Mouse (Mus musculus) ES-Bruce4 (cell line): Measurements from ENCODE around the gene Trim34a. TPM values are rescaled to one million over a fixed set of nuclear protein-coding genes. Genes with fewer than 3 reads are reported as not detected.

Experiments used
- H3K27ac ChIP-seq: 2 replicates; pipeline ENCODE4 v1.5.1; 2012; ENCODE audit warnings: low read length, inconsistent platforms; ENCODE audit not compliant: insufficient read depth
- H3K27me3 ChIP-seq: 2 replicates; pipeline ENCODE4 v1.6.1; 2012; ENCODE audit warnings: mild to moderate bottlenecking, low read length, inconsistent platforms; ENCODE audit not compliant: control insufficient read depth, poor library complexity, insufficient read depth, severe bottlenecking
- H3K36me3 ChIP-seq: 2 replicates; pipeline ENCODE4 v1.6.1; 2012; ENCODE audit warnings: inconsistent platforms, mild to moderate bottlenecking, low read length, moderate library complexity; ENCODE audit not compliant: control insufficient read depth, poor library complexity, insufficient read depth, severe bottlenecking
- H3K4me1 ChIP-seq: one replicate; pipeline ENCODE4 v1.8.1; 2011; ENCODE audit warnings: low read length; ENCODE audit not compliant: control insufficient read depth, insufficient read depth
- H3K4me3 ChIP-seq: 2 replicates; pipeline ENCODE4 v1.5.1; 2011; ENCODE audit warnings: low read depth, mild to moderate bottlenecking, low read length
- H3K9ac ChIP-seq: 2 replicates; pipeline ENCODE4 v1.6.1; 2012; ENCODE audit warnings: low read depth, mild to moderate bottlenecking, inconsistent platforms; ENCODE audit not compliant: poor library complexity, severe bottlenecking
- H3K9me3 ChIP-seq: replicated peaks from 2 replicates; pipeline ENCODE4 v1.6.1; 2012; ENCODE audit warnings: mild to moderate bottlenecking, low read length, inconsistent platforms; ENCODE audit not compliant: control insufficient read depth, poor library complexity, insufficient read depth, severe bottlenecking
- CTCF ChIP-seq: IDR thresholded peaks from one replicate; pipeline ENCODE4 v1.8.1; 2011; ENCODE audit warnings: low read depth, low read length
- EP300 ChIP-seq: IDR thresholded peaks from 2 replicates; pipeline ENCODE4 v1.6.1; 2011; ENCODE audit warnings: low read depth, low read length; ENCODE audit not compliant: insufficient read depth
- POLR2A ChIP-seq: IDR thresholded peaks from one replicate; pipeline ENCODE4 v1.8.1; 2011; ENCODE audit warnings: low read length; ENCODE audit not compliant: insufficient read depth
- polyA plus RNA-seq: library from polyadenylated mRNA; stranded (reverse); fragments of >200 nt; gene quantifications from 2 replicates; pipeline ENCODE4 v1.2.4, GENCODE M21; 2011; ENCODE audit warnings: low read depth; ENCODE audit not compliant: missing spikeins, insufficient read depth, insufficient read length

Gene Trim34a
- polyA plus RNA-seq, 1 experiment, result 10.6 TPM

DNA sequence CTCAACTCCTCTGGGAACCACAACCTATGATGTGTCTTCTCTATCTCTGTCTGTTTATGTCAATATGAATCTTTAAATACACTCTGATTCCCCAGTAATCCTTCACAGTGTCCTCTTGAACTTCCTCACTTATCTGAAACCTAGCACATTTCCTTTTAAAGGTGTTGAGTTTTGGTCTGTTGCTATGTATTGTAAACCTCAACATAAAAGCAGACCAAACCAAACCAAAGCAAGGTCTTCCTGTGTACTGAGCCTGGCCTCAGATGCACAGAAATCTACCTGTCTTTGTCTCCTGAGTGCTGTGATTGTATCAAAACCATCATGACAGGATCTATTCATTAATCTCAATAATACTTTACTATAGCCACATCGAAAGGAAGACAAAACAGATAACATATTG lies 46.4 kb downstream of the Trim34a start:
- Histone ChIP-seq H3K36me3 (no peaks in the 10 kb centered on the region), H3K4me1 (peaks cover 2% of the 10 kb centered on the region), H3K27ac (no peak overlapping the region), H3K4me3 (no peak overlapping the region), H3K9ac (no peak overlapping the region), H3K9me3 (no peaks in the 10 kb centered on the region), H3K27me3 (no peaks in the 10 kb centered on the region)
- TF ChIP-seq CTCF, result no peak
- no peak for TF ChIP-seq EP300
- no peak for TF ChIP-seq POLR2A

DNA sequence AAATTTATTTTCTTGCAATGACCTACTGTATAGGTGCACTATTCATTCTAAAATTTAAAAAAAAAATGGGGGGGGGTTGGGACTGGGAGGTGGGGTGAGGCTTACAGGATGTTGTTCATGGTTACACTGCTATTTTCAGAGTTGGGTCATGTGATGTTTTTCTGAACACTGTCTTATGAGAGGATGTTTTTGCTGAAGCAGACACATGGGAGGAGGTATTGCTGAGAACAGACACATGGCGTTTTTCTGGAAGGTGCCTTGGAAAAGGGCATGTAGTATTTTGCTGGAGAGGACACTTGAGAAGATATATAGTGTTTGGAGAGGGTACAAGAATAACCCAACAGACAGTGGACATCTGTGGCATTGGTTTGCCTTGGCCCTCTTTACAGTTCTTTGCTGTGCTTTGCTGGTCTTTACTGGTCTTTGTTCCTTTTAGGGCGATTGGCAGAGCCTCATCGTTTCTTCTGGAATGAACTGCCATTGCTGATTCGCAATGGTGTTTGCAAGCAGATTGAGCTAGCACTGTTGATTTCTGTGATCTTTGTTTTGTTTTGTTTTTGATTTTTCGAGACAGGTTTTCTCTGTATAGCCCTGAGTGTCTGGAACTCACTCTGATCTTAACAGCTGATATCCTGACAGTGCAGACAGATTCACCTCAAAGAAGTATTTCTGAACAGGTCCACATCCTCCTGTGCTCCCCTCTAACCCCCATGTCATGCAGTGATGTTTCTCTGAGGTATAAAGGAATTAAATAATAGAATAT lies 47.6 kb downstream of the Trim34a start:
- Histone ChIP-seq H3K36me3 (no peaks in the 10 kb centered on the region), H3K4me3 (no peak overlapping the region), H3K9ac (no peak overlapping the region), H3K9me3 (no peaks in the 10 kb centered on the region), H3K4me1 (peaks cover 2% of the 10 kb centered on the region), H3K27ac (no peak overlapping the region), H3K27me3 (no peaks in the 10 kb centered on the region)
- TF ChIP-seq POLR2A (no peak), CTCF (no peak)

Other genes starting within 250 kb of the Trim34a start
- gene Olfr638, start 245.7 kb upstream of the Trim34a start, polyA plus RNA-seq, result not detected in 2 replicates
- not detected in 2 replicates for gene Olfr639, start 227.2 kb upstream of the Trim34a start, polyA plus RNA-seq
- not detected in 2 replicates for gene Olfr640, start 218.9 kb upstream of the Trim34a start, polyA plus RNA-seq
- gene Olfr641, start 209.0 kb upstream of the Trim34a start, polyA plus RNA-seq, result not detected in 2 replicates
- 0.14 TPM in 1 of 2 replicates, not detected in the other for gene Olfr642, start 191.8 kb upstream of the Trim34a start, polyA plus RNA-seq
- not detected in 2 replicates for gene 4930516K23Rik, start 183.0 kb upstream of the Trim34a start, polyA plus RNA-seq
- not detected in 2 replicates for gene Olfr644, start 172.6 kb upstream of the Trim34a start, polyA plus RNA-seq
- gene Olfr645, start 159.0 kb upstream of the Trim34a start, polyA plus RNA-seq, result not detected in 2 replicates
- gene Olfr646, start 139.6 kb upstream of the Trim34a start, polyA plus RNA-seq, result not detected in 2 replicates
- not detected in 2 replicates for gene Ubqln5, start 114.6 kb upstream of the Trim34a start, polyA plus RNA-seq
- gene Olfr643, start 107.1 kb upstream of the Trim34a start, polyA plus RNA-seq, result not detected in 2 replicates
- gene Ubqln3, start 101.2 kb upstream of the Trim34a start, polyA plus RNA-seq, result not detected in 2 replicates
- gene Ubqlnl, start 93.9 kb upstream of the Trim34a start, polyA plus RNA-seq, result not detected in 2 replicates
- gene Olfm5, start 79.6 kb upstream of the Trim34a start, polyA plus RNA-seq, result not detected in 2 replicates
- gene Olfr648, start 61.1 kb upstream of the Trim34a start, polyA plus RNA-seq, result not detected in 2 replicates
- not detected in 2 replicates for gene Olfr649, start 48.5 kb upstream of the Trim34a start, polyA plus RNA-seq
- gene Trim6, start 25.7 kb upstream of the Trim34a start, polyA plus RNA-seq, result 119 and 128 TPM in 2 replicates
- gene Trim5, start 43.6 kb downstream of the Trim34a start, polyA plus RNA-seq, result 1.2 and 2.5 TPM in 2 replicates
- gene Trim12a, start 71.0 kb downstream of the Trim34a start, polyA plus RNA-seq, result 25.3 and 26.2 TPM in 2 replicates
- gene Trim34b, start 85.0 kb downstream of the Trim34a start, polyA plus RNA-seq, result not detected in 2 replicates
- gene Trim12c, start 108.9 kb downstream of the Trim34a start, polyA plus RNA-seq, result 16.0 and 16.3 TPM in 2 replicates
- gene Trim30b, start 125.4 kb downstream of the Trim34a start, polyA plus RNA-seq, result not detected in 2 replicates
- gene Trim30c, start 156.4 kb downstream of the Trim34a start, polyA plus RNA-seq, result not detected in 2 replicates
- gene Trim30a, start 220.7 kb downstream of the Trim34a start, polyA plus RNA-seq, result 1.3 and 1.4 TPM in 2 replicates